Mouse (Mus musculus): ENCODE measurements around the gene Aagab.

GRCm38 (mm10) chr9:63650905-63651304 is 48.4 kb downstream of the Aagab start:
- TF ChIP-seq POLR2A (IDR thresholded peaks at IDR 0.05; ENCODE audit: control insufficient read depth, extremely low read depth, insufficient read depth, low read length, poor library complexity) (no peak), CTCF (IDR thresholded peaks at IDR 0.05; ENCODE audit: borderline replicate concordance, control insufficient read depth, extremely low read depth, insufficient read depth, low read length, poor library complexity) (no peak)
